Mouse (Mus musculus): ENCODE results near the gene Ndufa7. TPM values are rescaled to one million over a fixed set of nuclear protein-coding genes. Genes with fewer than 3 reads are reported as not detected.
"Not testable (repeated sequence)": the region's sequence is repeated elsewhere in the genome, so short reads cannot be mapped to it uniquely, and the experiment has no call there.

The Ndufa7 gene
- polyA plus RNA-seq, 2 experiments from 2014 or later: 389 to 432 TPM

DNA sequence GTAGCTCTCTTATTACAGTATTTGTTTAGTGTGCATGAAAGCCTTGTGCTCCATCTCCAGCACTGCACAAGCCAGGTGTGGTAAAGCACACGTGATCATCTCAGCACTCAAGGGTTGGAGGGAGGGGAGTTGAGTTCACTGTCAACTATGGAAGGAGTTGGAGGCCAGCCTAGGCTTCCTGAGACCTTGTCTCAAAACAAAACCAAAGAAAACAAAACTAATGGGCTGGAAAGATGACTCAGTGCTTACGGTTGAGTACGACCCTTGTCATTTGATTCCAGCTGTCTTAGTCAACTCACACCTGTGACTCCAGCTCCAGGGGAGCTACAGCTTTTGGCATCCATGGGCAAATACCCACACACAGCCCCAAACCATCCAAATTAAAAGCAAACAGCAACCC lies 11.9 kb upstream of the Ndufa7 start:
- ATAC-seq: no peak

DNA sequence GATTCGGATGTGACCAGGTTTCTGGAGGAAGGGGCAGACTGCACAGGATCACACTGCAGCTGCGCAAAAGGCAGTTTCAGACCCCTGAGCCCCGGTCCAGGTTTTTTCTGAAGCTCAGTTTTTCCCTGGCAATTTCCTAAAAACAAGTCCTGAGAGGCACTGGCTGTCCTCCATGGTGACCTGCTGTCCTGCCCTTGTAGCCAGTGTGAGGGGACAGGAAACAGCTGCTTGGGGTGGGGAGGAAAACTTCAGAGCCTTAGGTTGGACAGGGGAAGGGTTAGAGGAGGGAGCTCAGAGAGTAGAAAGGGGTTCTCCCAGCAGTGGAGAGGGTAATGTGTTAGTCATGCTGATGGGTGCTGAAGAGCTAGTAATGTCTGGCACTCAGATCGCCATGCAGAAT lies 11.4 kb upstream of the Ndufa7 start:
- no peak for ATAC-seq

DNA sequence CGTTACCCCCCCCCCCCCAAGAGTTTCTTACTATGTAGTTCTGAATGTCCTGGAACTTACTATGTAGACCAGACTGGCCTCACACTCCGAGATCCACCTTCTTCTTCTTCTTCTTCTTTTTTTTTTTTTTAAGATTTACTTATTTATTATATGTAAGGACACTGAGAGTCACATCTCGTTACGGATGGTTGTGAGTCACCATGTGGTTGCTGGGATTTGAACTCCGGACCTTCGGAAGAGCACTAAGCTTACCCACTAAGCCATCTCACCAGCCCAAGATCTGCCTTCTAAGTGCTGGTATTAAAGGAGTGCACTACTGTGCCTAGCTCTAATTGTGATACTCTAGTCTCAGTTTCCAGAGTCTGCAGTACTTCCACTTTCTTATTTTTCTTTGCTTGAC lies 9.0 kb upstream of the Ndufa7 start:
- no peak for ATAC-seq

DNA sequence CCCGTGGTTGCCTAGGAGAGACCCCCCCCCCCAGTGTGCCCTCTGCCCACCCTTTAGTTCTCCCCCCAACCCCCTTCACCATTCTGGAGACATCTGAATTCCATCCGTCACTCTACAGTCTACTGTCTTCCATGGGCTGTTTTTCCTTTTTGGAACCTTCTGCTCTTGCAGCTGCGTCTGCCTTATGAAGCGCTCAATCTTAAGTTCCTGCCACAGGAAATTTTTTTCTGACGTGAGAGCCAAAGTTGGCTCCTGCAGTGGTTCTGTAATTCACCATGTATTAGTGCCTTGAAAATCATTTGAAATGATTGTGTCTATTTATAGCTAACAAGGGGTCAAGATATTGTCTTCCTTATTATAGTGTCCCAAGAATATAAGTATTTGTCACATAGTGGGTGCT lies 7.8 kb upstream of the Ndufa7 start:
- ATAC-seq: no peak

DNA sequence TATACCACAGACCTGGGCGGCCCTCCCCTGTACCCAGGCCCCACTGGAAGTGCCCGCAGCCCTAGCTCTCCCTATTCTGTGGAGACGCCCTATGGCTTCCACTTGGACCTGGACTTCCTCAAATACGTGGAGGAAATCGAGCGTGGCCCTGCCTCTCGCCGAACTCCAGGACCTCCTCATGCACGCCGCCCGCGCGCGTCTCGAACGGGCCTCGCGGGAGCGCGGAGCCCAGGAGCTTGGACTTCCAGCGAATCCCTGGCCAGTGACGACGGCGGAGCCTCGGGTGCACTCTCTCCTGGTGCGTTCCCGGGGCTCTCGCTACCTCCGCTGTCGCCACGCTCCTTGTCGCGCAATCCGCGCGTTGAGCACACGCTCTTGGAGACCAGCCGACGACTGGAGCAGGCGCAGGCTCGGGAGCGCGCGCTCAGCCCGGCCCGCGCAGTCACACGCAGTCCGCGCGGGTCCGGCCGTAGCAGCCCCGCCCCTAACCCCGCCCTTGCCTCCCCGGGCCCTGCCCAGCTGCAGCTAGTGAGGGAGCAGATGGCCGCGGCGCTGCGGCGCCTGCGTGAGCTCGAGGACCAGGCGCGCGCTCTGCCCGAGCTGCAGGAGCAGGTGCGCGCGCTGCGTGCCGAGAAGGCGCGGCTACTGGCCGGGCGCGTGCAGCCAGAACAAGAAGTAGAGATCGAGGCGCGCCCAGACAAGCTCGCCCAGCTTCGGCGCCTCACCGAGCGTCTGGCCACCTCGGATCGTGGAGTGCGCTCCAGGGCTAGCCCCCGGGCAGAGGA lies 7.0 kb upstream of the Ndufa7 start:
- peak; percentile 84 for ATAC-seq

DNA sequence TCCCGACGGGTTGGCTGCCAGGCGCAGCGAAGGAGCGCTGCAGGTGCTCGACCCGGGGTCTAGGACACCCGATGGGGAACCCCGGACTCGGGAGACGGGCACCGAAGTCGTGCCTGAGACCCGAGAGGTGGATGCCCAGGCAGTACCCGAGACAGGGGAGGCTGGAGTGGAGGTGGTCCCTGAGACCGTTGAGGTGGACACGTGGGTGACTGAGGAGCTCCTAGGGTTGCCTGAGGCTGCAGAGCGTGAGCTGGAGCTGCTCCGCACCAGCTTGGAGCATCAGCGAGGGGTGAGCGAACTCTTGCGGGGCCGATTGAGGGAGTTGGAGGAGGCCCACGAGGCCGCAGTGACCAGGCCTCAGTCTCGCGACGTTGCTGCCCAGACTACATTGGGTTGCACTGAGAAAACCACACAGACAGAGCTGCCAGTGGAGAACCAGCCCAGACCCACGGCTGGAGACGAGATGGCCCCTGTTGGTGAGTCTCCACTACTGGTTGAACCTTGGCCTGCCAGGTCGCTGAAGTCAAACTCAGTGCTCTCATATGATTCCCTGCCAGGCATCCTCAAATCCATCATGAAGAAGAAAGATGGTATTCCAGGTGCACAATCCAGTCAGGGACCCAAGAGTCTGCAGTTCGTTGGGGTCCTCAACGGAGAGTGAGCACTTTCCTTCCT lies 6.3 kb upstream of the Ndufa7 start:
- no peak for ATAC-seq

DNA sequence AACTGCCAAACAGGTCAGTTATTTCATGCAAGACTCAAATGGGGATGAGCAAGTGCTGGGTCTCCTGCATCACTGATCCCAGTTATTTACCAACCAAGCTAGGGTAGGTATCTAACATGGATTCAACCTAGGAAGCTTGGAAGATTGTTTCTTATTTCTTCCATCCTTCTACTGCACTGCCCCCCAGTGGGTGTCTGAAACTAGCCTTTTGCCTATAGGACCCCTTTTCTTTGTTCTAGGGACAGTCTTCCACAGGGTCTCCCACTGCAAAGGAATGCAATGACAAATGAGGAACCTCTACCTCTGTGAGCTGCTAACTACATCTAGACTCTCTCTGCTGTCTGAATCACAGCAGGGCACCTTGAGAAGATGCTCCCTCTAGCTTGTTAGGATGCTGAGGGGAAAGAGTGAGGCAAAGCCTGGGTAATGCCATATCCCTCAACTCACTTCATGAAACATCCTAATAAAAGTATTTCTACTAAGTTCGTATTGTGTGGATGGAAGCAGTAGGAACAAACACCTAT lies 1.9 kb upstream of the Ndufa7 start:
- no peak for ATAC-seq

DNA sequence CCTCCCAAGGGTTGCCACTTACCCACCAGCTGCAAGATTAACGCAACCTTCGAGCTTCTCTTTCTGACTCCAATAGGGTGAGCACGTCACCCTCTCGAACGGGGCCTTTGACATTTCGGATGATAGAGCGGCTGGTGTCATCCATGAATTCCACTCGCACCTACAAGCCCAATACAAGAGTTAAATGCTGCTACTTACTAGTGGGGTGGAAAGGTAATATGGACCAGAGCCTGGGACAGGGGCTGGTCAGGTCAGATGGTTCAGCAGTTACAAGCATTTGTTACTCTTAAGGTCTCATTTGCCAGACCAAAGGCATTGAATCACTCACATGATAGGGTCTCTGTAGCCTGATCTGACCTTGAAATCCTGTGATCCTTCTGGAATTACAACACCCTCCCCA lies 1.2 kb upstream of the Ndufa7 start:
- not testable (repeated sequence) for ATAC-seq

DNA sequence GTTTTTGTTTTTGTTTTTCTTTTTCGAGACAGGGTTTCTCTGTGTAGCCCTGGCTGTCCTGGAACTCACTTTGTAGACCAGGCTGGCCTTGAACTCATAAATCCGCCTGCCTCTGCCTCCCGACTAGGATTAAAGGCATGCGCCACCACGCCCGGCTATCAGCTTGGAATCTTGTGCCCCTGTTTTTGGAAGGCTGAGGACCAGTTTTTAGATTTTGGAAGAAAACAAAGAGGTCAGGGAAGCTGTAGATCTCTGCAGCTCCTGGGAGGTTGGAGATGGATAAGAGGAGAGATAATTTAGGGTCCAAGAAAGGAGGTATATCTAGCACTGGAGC lies 592 bp downstream of the Ndufa7 start:
- not testable (repeated sequence) for ATAC-seq

DNA sequence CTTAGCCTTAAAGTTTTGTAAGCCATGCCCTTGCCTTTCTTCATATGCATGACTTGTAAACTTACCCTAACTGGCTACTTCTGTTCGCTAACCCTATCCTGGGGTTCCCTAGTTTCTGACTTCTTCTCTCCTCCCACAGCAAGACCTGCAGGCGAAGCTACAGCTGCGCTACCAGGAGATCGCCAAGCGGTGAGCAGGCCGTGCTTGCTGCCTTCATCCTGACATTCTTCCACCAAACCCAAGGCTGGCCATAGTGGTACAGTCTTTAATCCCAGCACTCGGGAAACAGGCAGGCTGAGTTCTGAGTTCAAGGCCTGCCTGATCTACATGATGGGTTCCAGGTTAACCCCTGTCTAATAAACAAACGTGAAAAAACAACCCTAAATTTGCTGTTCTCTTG lies 1.1 kb downstream of the Ndufa7 start:
- ATAC-seq: no peak

DNA sequence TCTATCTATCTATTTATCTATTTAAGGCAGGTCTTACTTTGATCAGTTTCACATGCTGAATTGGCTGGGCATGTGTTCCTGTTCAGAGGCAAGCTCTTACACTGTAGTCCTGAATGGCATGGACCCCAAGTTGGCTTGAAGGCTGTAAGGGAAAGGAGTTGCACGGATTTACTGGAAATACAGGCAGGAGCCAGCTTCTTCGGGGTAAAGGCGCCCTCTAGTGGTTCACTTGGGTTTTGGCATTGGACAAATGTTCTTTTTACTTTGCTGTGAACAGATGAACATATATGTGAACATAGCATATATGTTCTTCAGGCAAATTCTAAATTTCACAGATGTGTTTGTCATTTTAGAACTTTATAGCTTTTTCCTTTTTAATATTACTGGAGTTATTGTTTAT lies 2.5 kb downstream of the Ndufa7 start:
- peak; percentile 21 for ATAC-seq

DNA sequence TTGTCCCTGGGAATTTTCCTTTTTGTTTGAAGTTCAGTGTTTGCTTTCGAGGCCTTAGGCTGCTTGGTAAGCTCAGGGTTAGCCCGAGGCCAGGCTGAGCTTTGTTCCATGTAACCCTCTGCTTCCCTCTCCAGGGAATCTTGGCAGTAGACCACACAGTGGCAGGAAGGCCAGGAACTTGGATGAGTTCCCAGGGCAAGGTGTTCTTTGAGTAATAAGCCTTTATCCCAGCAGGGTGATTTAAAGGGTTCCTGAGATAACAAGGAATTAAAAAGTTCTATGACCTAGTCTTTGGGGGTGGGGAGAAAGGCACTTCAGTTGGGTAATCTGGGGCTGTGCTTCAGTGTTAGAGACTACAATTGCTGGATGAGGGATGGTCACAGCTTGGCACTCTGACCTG lies 4.5 kb downstream of the Ndufa7 start:
- ATAC-seq: no peak

DNA sequence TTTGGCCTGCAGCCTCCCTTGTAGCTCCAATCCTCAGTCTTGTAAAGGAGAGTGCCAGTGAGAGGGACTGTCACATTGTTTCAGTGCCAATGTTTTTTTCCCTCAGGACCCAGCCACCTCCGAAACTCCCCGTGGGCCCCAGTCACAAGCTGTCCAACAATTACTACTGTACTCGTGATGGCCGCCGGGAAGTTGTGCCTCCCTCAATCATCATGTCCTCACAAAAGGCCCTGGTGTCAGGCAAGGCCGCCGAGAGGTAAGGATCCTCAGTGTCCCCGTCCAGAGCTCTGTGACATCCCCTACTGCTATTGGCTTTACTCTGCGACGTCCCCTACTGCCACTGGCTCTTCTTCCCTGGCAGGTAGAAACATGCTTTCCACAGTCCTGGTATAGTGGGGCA lies 5.2 kb downstream of the Ndufa7 start:
- ATAC-seq: no peak

DNA sequence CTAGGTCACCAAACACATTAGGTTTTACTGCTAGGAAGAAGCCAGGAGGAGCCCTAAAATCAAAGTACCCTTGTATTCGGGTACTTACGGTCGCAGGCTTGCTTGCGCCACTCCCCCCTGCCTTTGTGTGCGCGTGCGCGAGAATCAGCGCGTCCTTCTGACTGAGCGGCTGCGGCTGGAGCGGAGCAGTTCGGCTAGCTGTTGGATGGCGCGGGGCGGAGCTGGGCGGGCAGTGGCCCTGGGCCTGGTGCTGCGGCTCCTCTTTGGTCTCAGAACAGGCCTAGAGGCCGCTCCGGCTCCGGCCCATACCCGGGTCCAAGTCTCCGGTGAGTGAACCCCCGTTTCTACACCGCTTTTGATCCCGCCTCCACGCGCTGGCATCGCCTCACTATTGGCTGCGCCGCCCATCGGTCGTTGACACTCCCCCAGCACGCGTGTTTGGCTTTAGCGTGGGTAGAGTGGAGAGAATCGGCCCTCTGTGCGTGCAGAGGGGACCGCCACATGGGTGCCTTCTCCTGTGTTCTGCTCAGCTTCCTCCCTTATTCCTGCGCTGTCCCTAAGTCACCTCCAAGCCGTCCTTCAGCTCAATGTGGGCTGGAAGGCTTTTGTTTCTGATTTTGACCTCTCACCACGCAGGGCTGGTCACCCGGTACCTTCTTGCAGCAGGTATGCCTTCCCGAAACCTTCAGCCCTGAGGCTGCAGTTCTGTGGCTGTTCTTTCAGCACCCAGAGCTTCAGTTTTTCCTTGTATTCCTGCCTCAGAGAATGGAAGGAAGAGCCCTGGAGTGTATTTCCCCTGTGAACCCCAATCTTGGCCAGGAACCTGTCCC lies 18.8 kb downstream of the Ndufa7 start, which contains the start of gene Cd320:
Gene Cd320 (plus strand): TSS at position 126 of the 830 bp plus-strand sequence.
- peak; percentile 85 for ATAC-seq

DNA sequence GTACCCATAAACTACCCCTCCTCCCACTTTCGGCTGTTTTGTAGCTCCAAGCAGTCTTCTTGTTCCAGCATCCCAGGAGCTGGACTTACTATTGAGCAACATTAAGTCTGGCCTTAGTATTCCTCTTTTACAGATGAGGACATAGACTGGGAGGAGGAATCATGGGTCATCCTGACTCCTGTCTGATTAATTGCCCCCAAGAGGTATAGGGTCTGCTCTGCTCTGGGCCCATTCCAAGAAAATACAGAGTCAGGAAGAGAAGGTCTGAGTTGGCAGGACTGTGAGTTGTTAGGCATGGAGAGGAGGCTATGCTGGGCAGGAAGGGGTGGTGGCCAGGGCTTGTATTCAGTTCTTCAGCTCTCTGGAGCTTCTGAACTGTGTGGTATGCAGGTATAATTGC lies 19.8 kb downstream of the Ndufa7 start:
- ATAC-seq: no peak

DNA sequence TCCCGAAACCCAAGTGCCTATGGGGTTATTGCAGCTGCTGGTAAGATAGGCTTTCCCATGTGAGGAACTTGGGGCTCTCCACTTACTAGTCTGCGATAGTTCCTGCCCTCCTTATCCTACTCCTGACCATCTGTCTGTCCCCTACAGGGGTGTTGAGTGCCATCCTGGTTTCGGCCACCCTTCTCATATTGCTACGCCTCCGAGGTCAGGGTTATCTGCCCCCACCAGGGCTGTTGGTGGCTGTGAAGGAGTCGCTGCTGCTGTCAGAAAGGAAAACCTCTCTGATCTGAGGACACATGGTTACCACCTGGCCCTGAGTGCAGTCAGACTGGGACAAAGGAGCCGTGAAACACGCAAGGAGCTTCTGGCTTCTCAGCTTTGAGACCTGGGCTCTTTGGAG lies 23.8 kb downstream of the Ndufa7 start:
- no peak for ATAC-seq

DNA sequence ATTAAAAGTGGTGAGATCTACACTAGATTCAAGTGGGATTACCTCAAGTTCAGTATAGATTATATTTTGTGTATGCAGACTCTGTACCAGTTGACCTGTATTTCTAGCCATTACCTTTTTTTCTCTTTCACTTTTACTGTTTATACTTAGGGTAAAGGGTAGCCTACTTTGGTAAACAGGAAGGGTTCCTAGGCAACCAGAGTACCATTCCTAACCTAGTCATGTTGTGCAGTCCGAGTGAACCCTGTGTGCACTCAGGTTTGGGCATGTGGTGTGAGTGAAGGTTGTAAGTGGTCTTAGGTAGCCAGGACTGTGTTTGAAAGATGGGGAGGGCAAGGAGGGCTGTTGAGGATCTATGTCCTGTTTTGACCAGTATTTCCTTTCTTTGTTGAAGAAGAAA lies 27.0 kb downstream of the Ndufa7 start:
- peak; percentile 93 for ATAC-seq

DNA sequence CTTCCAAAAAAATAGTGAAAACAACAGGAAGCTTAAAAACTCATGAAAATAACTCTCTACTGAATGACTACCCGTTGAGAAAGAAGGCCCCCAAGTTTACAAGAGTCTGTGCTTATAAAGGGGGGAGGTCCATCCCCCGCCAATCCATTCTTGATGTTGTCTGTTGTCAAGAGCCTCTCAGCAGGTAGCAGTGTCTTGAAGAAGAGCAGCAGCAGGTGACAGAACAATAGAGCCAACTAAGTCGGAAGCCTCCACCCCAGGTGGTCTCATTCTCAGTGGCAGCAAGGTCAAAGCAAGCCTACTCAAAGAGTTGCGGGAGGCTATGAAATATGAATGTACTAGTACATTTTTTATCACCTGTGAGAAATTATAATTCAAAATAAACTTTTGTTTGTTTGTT lies 33.4 kb downstream of the Ndufa7 start:
- no peak for ATAC-seq

DNA sequence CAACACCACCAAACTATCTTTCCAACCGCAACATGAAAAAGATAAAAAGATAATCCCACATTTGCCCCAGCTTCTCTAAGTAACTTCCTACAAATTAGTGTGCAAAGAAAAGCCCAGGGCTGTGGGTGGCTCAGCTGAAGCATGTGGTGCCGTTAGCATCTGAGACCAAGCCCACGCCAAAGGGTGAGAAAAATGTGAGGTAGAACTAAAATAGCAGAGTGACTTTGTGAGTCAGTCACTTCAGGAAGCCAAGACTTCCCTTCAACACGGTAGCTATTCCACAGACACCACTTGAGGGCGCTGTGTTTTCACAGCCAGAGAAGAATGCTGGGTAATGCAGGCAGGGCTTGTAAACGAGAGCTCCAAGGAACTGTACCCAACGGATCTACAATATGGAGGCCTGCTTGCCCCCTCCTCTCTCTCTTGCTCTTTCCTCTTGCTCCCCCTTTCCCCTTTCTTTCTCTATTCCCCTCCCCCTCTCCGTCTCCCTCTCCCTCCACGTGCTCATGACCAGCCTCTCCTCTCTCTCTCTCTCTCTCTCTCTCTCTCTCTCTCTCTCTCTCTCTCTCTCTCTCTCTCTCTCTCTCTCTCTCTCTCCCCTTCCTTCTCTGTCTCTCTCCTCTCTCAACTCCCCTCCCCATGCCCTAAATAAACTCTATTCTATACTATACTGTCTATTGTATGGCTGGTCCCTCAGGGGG lies 41.1 kb downstream of the Ndufa7 start:
- ATAC-seq: peak; percentile 90

DNA sequence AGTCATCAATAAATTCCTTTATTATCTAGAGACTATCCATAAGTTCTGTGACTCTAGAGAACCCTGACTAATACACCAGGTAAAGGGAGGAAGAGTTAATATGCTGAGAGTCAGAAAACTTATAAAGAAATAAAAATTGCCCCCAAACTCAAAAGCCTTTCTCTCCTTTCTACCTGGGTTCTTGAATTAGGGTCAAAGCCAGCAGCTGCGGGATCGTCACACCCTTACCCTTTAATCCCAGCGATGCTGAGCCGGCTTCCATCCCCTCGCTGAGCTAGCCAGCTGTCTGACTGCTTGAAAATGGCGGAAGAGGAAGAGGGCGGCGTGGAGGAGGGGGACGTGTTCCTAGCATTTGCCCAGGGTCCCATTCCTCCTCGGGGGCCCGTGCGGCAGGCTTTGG lies 49.2 kb downstream of the Ndufa7 start, which contains the start of gene Gm7029:
Gene Gm7029 (plus strand): TSS at position 301 of the 400 bp plus-strand sequence.
- not testable (repeated sequence) for ATAC-seq

DNA sequence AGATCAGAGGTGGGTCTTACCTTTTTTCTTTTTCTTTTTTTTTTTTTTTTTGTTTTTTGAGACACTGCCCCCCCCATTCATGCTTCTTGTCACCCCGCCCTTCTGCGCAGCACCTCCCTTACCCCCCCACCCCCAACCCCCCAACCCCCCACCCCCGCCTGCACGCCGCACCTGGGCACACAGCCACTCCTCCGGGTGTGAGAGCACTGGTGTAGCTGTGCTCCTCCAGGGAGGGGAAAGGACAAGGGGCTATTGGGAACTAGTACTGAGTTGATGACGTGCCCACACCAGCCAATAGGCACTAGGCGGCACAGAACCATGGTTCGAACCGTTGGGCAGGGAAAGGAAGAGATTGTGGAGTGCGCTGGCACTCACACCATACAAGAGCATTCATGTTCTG lies 50.0 kb downstream of the Ndufa7 start:
- no peak for ATAC-seq

DNA sequence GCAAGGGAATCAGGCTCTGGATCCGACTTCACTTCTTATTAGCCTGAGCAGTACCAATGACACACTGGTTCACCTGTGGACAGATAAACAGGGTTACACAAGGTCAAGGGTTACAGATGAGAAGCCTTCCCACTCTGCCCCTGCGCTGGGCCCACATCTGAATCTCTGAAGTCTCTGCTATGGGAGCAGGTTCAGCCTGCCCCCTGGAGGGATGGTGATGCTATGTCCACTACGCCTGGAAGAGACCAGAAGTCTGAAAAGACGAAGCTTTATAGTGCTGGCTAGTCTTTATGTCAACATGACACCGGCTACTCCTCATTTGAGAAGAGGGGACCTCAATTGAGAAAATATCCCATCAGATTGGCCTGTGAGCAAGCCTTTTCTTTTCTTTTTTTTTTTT lies 51.4 kb downstream of the Ndufa7 start:
- not testable (repeated sequence) for ATAC-seq

DNA sequence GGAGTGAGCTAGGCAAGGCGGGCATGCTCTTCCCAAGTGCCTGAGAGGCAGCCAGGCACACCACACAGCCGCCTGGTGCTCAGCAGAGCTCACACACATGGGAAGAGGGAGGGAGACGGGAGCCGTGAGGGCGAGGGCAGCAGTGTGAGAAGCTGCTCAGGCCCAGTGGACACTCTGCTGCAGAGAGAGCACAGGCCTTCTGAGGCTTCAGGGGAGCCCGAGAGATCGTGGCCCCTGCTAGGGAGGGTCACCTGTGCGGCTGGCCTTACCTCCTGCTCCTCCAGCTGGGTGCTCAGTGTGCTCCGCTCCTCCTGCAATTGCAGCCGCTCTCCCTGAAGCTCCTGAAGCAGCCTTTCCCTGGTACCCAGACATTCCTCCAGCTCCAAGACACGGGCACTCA lies 59.9 kb downstream of the Ndufa7 start:
- ATAC-seq: not testable (repeated sequence)
